Mouse (Mus musculus): ENCODE data around the gene Gpa33. TPM values are rescaled to one million over a fixed set of nuclear protein-coding genes. Genes with fewer than 3 reads are reported as not detected.

Gene Gpa33
- polyA plus RNA-seq, 1 experiment from 2014 or later: 0.12 TPM

DNA sequence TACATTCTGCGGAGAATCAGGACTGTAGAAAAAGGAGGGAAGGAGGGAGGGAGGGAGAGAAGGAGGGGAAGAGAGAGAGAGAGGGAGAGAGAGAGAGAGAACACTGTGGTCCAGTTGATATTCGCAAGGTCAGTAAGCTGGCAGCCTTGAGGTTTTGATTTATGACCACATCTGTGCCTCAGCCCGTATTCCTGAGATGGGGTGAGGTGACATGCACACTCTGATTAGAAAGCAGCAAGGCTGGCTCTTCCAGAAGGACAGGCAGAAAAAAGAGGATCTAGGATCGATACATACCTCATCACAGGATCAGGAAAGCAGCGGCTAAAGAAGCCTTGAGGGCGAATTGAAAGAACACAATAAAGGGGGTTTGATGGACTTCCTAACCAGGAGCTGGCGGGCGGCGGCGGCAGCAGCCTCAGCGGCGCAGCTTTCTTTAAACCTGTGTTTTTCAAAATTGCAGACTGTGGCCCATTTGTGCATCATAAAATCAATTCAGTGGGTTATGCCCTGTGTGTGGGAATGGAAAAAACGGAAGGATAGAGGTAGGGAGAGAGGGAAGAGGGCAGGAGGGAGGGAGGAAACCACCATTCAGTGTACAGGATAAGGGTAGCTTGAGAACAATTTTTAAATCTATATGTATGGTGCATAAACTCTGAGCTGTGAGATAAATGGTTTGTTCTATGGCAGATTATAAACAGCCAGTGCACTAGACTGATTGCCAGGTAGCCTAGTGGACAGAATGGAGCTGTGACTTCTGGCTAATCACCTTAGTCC lies 12.0 kb upstream of the Gpa33 start:
- Histone ChIP-seq H3K4me1 (ENCODE audit: insufficient read depth, low read depth, low read length) (no peaks in the 10 kb centered on the region), H3K9ac (replicated peaks; ENCODE audit: low read depth) (no peak overlapping the region), H3K4me3 (ENCODE audit: low read depth, low read length) (no peak overlapping the region), H3K36me3 (ENCODE audit: insufficient read depth, low read length) (no peaks in the 10 kb centered on the region), H3K27me3 (replicated peaks; ENCODE audit: insufficient read depth, low read length) (no peaks in the 10 kb centered on the region), H3K4me2 (replicated peaks; ENCODE audit: low read depth, low read length) (no peak overlapping the region), H3K9me3 (ENCODE audit: low read length) (no peaks in the 10 kb centered on the region), H3K27ac (ENCODE audit: low read length) (no peak overlapping the region)
- no peak for TF ChIP-seq CTCF (IDR thresholded peaks at IDR 0.05)
- no peak for TF ChIP-seq EP300 (IDR thresholded peaks at IDR 0.05)
- DNase-seq (ENCODE audit: low spot score) (no peak), ATAC-seq (no peak)
- 74% methylated on average over 13 of the region's 13 CpGs for WGBS

GRCm38 (mm10) chr1:166122114-166122513 lies 7.9 kb upstream of the Gpa33 start:
- Histone ChIP-seq H3K9ac (replicated peaks; ENCODE audit: low read depth) (no peak overlapping the region), H3K36me3 (ENCODE audit: insufficient read depth, low read length) (no peaks in the 10 kb centered on the region), H3K4me2 (replicated peaks; ENCODE audit: low read depth, low read length) (no peak overlapping the region), H3K9me3 (ENCODE audit: low read length) (no peaks in the 10 kb centered on the region), H3K4me1 (ENCODE audit: insufficient read depth, low read depth, low read length) (0 out of 2 replicates have a peak, but pooled peaks cover 5% of the 10 kb centered on the region), H3K4me3 (ENCODE audit: low read depth, low read length) (no peak overlapping the region), H3K27ac (ENCODE audit: low read length) (no peak overlapping the region), H3K27me3 (replicated peaks; ENCODE audit: insufficient read depth, low read length) (no peaks in the 10 kb centered on the region)
- ATAC-seq (no peak), DNase-seq (ENCODE audit: low spot score) (no peak)
- TF ChIP-seq EP300 (IDR thresholded peaks at IDR 0.05) (no peak), CTCF (IDR thresholded peaks at IDR 0.05) (no peak)
- WGBS: 38% methylated on average over 7 of the region's 7 CpGs

- Histone ChIP-seq H3K9me3 (ENCODE audit: low read length) (no peaks in the 10 kb centered on the region), H3K27ac (ENCODE audit: low read length) (no peak overlapping the region), H3K4me2 (replicated peaks; ENCODE audit: low read depth, low read length) (no peak overlapping the region), H3K4me3 (ENCODE audit: low read depth, low read length) (no peak overlapping the region), H3K27me3 (replicated peaks; ENCODE audit: insufficient read depth, low read length) (no peaks in the 10 kb centered on the region), H3K36me3 (ENCODE audit: insufficient read depth, low read length) (no peaks in the 10 kb centered on the region), H3K9ac (replicated peaks; ENCODE audit: low read depth) (no peak overlapping the region), H3K4me1 (ENCODE audit: insufficient read depth, low read depth, low read length) (0 out of 2 replicates have a peak, but pooled peaks cover 8% of the 10 kb centered on the region)
- DNase-seq (ENCODE audit: low spot score) (no peak), ATAC-seq (no peak)
- 94% methylated on average over 1 of the region's 1 CpGs for WGBS
- no peak for TF ChIP-seq CTCF (IDR thresholded peaks at IDR 0.05)
- TF ChIP-seq EP300 (IDR thresholded peaks at IDR 0.05): no peak
These were observed 7.0 kb upstream of the Gpa33 start for GRCm38 (mm10) chr1:166123045-166123444.

DNA sequence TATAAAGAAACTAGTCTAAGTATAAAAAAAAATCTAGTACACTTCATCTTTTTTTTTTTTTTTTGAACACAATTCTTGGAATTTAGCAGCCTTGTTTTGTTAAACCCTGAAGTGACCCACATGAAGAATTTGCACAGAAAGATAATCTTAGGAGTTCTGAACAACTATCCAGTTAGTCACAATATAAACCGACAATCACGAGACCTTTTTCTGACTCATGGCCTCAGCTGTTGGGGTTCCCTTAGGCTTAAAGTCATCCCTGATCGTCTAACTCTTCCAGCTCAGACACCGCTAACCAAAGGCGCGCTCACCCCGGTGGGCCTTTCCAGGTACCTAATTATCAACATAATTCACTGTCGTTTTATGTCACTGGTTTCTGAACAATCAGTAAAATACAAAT lies 6.3 kb upstream of the Gpa33 start:
- 97% methylated on average over 8 of the region's 8 CpGs for WGBS
- TF ChIP-seq CTCF (IDR thresholded peaks at IDR 0.05) (no peak), EP300 (IDR thresholded peaks at IDR 0.05) (no peak)
- H3K36me3 ChIP-seq (ENCODE audit: insufficient read depth, low read length): no peaks in the 10 kb centered on the region
- H3K27me3 ChIP-seq (replicated peaks; ENCODE audit: insufficient read depth, low read length): no peaks in the 10 kb centered on the region
- H3K4me3 ChIP-seq (ENCODE audit: low read depth, low read length): no peak overlapping the region
- H3K27ac ChIP-seq (ENCODE audit: low read length): no peak overlapping the region
- H3K9me3 ChIP-seq (ENCODE audit: low read length): no peaks in the 10 kb centered on the region
- H3K4me2 ChIP-seq (replicated peaks; ENCODE audit: low read depth, low read length): no peak overlapping the region
- ATAC-seq (no peak), DNase-seq (ENCODE audit: low spot score) (no peak)
- H3K4me1 ChIP-seq (ENCODE audit: insufficient read depth, low read depth, low read length): 0 out of 2 replicates have a peak, but pooled peaks cover 8% of the 10 kb centered on the region
- no peak overlapping the region for H3K9ac ChIP-seq (replicated peaks; ENCODE audit: low read depth)

GRCm38 (mm10) chr1:166124932-166125593 lies 5.0 kb upstream of the Gpa33 start:
- H3K36me3 ChIP-seq (ENCODE audit: insufficient read depth, low read length): no peaks in the 10 kb centered on the region
- 52% methylated on average over 8 of the region's 8 CpGs for WGBS
- 0 out of 2 replicates have a peak overlapping the region, but pooled peaks have one; percentile 20 for H3K27ac ChIP-seq (ENCODE audit: low read length)
- H3K4me2 ChIP-seq (replicated peaks; ENCODE audit: low read depth, low read length): no peak overlapping the region
- no peak for TF ChIP-seq CTCF (IDR thresholded peaks at IDR 0.05)
- TF ChIP-seq EP300 (IDR thresholded peaks at IDR 0.05): peak; percentile 55
- H3K27me3 ChIP-seq (replicated peaks; ENCODE audit: insufficient read depth, low read length): no peaks in the 10 kb centered on the region
- H3K9ac ChIP-seq (replicated peaks; ENCODE audit: low read depth): no peak overlapping the region
- H3K9me3 ChIP-seq (ENCODE audit: low read length): no peaks in the 10 kb centered on the region
- H3K4me3 ChIP-seq (ENCODE audit: low read depth, low read length): no peak overlapping the region
- 0 out of 2 replicates have a peak, but pooled peaks cover 8% of the 10 kb centered on the region for H3K4me1 ChIP-seq (ENCODE audit: insufficient read depth, low read depth, low read length)
- DNase-seq (ENCODE audit: low spot score) (peak; percentile 33), ATAC-seq (peak; percentile 73)

DNA sequence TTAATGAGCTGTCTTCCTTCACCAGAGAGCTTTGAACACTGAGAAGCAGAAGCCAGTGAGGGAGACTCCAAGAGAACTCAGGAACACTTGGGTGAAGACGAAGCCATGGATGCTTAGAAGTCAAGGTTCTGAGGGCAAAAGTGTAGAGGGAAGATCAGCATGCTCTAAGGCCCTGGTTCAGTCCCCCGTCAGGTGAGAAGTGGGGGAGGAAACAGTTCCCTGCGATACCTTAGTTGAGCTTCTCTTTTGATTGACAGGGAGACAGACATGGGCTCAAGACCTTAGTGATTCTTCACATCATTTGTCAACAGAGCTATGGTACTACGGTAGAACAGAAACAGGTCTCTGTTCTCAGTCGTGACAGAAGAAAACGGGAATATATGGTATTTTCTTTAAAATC lies 3.7 kb upstream of the Gpa33 start:
- no peak for ATAC-seq
- Histone ChIP-seq H3K36me3 (ENCODE audit: insufficient read depth, low read length) (no peaks in the 10 kb centered on the region), H3K4me3 (ENCODE audit: low read depth, low read length) (no peak overlapping the region), H3K9me3 (ENCODE audit: low read length) (no peaks in the 10 kb centered on the region), H3K27me3 (replicated peaks; ENCODE audit: insufficient read depth, low read length) (no peaks in the 10 kb centered on the region), H3K9ac (replicated peaks; ENCODE audit: low read depth) (no peak overlapping the region), H3K4me1 (ENCODE audit: insufficient read depth, low read depth, low read length) (0 out of 2 replicates have a peak, but pooled peaks cover 8% of the 10 kb centered on the region), H3K4me2 (replicated peaks; ENCODE audit: low read depth, low read length) (no peak overlapping the region), H3K27ac (ENCODE audit: low read length) (no peak overlapping the region)
- TF ChIP-seq CTCF (IDR thresholded peaks at IDR 0.05): no peak
- no peak for TF ChIP-seq EP300 (IDR thresholded peaks at IDR 0.05)
- 87% methylated on average over 6 of the region's 6 CpGs for WGBS
- no peak for DNase-seq (ENCODE audit: low spot score)
